Mouse (Mus musculus): Measurements from ENCODE around the gene Slc25a26.
A peak's percentile ranks its signal among the peaks of the same experiment; 100 is the strongest.

Gene Slc25a26

DNA sequence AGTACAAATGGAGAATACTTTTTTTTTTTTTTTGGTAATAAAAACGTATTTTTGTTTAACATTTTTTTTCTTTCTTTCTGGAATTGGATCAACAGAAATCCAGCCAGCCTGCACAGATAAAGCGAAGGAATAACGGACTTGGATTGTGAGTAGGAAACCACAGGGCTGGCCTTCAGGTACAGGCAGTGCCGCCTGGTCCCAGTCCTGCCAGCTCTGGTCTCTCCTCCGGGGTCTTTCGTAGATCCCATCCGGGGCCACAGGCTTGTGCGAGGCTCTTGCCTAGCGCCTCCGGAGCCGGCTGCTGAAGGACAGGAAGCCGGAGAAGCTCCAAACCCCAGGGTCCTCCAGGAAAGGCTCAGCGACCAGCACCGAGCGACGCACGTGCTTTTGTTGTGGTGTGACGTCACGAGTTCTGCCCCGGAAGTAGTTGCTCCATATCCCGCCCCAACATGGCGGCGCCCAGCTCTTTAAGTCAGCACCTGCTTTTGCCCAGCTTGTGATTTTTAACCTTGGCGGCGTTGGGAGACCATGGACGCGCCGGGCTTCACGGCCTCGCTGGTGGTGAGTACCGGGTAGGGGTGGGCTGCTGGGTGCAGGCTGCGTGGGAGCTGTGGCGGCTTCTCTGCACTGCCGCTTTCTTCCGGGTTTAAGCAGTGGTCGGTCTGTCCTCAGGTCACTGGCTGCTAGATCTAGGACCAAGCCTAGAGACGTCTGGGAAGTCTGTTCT, at the start of gene Slc25a26:
Gene Slc25a26, plus strand, starts transcription at position 435 of the 727 bp plus-strand sequence.
- peak; percentile 86 for DNase-seq (ENCODE audit: low spot score)

DNA sequence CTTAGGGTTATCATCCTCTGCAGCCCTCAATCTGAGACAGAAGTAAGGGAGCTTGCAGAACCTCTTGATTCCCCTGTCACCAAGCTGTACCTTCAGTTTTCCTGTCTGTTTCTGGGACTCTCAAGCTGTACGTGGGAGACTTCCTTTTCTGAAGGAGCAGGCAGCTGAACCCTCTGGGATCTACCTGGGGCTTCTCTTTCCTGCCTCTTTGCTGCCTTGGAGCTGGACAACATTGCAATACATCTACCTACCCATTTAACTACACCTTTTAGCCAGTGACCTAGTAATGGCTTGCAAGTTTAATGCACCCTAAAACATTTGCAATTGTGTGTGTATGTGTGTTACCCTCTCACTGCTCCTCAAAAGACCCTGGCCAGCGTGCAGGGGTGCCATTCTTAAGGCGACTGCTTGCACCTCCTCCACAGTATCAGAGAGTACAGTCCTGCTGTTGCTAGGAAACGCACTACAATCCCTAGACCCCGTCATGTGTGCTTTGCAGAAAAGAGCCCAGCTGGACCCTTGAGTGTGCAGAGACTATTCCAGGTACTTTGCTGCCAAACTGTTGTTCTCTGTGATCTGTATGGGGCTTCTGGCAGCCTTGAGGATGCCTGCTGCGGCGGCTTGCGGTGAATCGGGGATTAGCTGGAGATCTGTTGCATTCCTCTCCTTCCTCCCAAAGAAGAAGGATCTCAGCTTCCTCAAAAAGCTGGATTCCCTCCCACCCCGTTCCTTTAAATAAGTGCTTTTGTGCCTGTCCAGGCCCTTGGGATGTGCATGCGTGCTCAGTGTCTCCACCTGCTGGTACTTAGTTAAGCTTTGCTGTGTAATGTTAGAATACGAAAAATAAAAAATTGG, 35.9 kb upstream of the Slc25a26 start:
- DNase-seq (ENCODE audit: low spot score) = peak; percentile 54

GRCm38 (mm10) chr6:94466508-94467205, 33.5 kb upstream of the Slc25a26 start:
- DNase-seq (ENCODE audit: low spot score) = peak; percentile 23

GRCm38 (mm10) chr6:94492739-94493138, 7.4 kb upstream of the Slc25a26 start:
- no peak for DNase-seq (ENCODE audit: low spot score)

GRCm38 (mm10) chr6:94503963-94504362, 3.8 kb downstream of the Slc25a26 start:
- DNase-seq (ENCODE audit: low spot score) = no peak

DNA sequence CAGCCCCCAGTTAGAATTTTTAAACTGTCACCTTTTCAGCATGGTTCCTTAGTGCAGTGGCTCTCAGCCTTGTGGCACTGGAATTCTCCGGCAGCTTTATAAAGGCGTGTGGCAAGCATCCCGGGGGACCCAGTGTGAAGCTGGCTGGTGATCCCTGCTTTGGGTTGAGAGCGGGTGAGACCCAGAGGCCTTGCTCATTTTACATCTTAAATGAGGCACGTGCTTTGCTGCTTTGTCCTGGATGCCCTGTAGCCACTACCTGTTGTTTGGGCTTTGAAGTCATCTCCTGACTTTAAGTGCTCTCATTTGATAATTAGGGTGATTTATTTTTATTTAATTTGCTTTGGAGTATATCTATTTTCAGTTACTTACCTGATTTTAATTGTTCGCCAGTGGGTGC, 7.8 kb downstream of the Slc25a26 start:
- no peak for DNase-seq (ENCODE audit: low spot score)

GRCm38 (mm10) chr6:94508807-94509206, 8.7 kb downstream of the Slc25a26 start:
- DNase-seq (ENCODE audit: low spot score) = no peak

DNA sequence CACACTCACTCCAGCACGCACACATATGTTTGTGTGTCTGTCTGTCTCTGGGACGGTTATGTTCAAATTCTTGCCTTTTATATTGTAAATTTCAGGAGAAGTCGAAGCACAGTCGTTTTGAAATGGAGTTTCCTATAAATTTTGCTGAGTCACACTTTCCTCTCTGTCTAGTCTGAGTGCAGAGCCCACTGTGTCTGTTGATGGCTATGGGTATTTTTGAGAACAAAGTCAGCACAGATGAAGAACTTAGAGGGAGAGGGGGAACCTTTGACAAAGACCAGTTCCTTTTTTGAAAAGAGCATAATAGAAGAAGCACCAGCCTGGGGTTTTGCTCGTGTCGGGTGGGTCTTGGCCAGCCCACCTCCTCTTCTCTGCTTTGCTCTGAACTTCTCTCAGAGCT, 9.1 kb downstream of the Slc25a26 start:
- DNase-seq (ENCODE audit: low spot score) = no peak

GRCm38 (mm10) chr6:94518171-94518570, 18.0 kb downstream of the Slc25a26 start:
- no peak for DNase-seq (ENCODE audit: low spot score)

- DNase-seq (ENCODE audit: low spot score) = no peak
Observed at GRCm38 (mm10) chr6:94524335-94524734, 24.2 kb downstream of the Slc25a26 start.

GRCm38 (mm10) chr6:94530756-94531155, 30.6 kb downstream of the Slc25a26 start:
- peak; percentile 59 for DNase-seq (ENCODE audit: low spot score)

DNA sequence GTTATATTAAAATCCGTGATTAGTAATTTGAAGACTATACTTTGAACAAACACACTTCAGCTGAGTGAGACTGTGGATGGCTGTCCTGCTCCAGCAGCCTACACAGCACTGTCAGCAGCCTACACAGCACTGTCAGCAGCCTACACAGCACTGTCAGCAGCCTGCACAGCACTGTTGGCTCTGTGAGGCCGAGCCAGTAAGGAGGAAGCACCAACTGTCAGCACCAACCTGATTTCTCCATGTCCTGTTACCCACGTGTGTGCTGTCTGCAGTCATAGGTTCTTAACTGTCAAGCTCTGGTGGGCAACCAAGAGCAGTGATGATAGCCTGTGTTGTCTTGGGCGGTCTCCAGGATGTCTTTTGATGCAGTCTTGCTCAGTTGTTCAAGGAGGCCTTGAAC, 32.0 kb downstream of the Slc25a26 start:
- DNase-seq (ENCODE audit: low spot score) = no peak

DNA sequence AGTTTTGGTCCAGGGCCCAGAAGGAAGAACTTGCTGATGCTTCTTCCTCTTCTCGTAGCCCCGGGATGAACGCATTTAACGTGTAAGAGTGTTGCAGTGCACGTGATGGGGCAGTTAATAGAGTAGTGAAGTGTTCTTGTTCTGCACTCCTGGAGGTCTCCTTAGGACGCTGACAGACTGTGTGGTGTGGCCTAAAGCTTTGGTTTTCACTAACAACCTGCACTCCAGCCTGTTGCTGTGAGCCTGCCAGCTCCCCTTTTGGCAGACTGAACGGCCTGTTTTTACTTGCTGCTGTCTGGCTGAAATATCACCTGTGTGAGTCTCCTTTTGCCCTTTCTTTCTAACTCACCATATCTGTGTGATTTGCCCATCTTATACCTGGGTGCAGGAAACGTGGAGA, 36.3 kb downstream of the Slc25a26 start:
- DNase-seq (ENCODE audit: low spot score) = no peak

- DNase-seq (ENCODE audit: low spot score) = no peak
Observed at GRCm38 (mm10) chr6:94537652-94538051, 37.5 kb downstream of the Slc25a26 start.

GRCm38 (mm10) chr6:94540090-94540489, 40.0 kb downstream of the Slc25a26 start:
- DNase-seq (ENCODE audit: low spot score) = no peak

- DNase-seq (ENCODE audit: low spot score) = no peak
Observed at GRCm38 (mm10) chr6:94540615-94541014, 40.5 kb downstream of the Slc25a26 start.

- DNase-seq (ENCODE audit: low spot score) = no peak
Observed at GRCm38 (mm10) chr6:94541133-94541532, 41.0 kb downstream of the Slc25a26 start.

GRCm38 (mm10) chr6:94541854-94542253, 41.7 kb downstream of the Slc25a26 start:
- no peak for DNase-seq (ENCODE audit: low spot score)

GRCm38 (mm10) chr6:94543902-94544840, 44.0 kb downstream of the Slc25a26 start:
- DNase-seq (ENCODE audit: low spot score) = peak; percentile 46

GRCm38 (mm10) chr6:94547239-94547638, 47.1 kb downstream of the Slc25a26 start:
- DNase-seq (ENCODE audit: low spot score) = no peak

DNA sequence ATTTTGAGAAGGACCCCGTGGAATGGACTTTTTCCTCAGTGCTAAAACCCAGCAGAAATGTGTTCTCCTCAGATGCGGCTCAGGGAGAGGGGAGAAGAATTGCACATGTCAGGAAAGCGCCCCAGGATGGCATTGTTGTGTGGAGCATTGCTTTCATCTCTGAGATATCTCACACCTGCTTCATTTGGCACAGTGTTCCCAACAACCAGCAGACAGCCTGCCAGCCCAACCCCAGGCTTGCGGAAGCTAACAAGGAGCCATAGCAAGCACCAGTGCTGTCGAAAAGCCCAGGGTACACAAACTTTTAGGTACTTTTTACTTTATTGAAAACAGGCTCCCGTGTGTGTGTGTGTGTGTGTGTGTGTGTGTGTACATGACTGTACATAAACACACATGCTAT, 50.2 kb downstream of the Slc25a26 start:
- DNase-seq (ENCODE audit: low spot score) = no peak
